Mouse (Mus musculus): ENCODE measurements at regions not wholly inside any gene's neighbourhood (a gene's known extent, or its start where the extent isn't known, plus 50 kb on each side); places are given as distances from the start of the nearest gene placed in this dataset.
"Not testable (repeated sequence)": the region's sequence is repeated elsewhere in the genome, so short reads cannot be mapped to it uniquely, and the experiment has no call there.

GRCm38 (mm10) chr1:184669173-184669572 is 63.2 kb downstream of the Hlx start:
- DNase-seq (ENCODE audit: low read depth): not testable (repeated sequence)

DNA sequence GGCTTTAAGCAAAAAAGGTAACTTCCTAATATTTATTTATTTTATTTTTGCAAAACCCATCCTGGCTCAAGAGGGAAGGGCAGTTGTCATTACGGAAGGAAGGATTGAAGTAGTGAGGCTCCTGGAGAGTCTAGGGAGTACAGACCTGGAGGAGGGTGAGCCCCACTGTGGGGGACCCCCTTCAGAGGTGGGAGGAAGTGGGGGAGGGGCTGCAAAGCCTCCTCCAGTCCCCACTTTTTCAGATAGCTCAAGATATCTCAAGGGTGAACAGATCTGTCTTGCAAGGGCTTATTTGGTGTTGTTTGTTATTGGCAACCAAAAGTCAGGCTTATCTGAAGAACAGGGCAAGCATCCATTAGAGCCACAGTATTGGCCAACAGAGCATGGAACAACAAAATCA is 64.0 kb downstream of the Hlx start:
- no peak for DNase-seq (ENCODE audit: low read depth)

DNA sequence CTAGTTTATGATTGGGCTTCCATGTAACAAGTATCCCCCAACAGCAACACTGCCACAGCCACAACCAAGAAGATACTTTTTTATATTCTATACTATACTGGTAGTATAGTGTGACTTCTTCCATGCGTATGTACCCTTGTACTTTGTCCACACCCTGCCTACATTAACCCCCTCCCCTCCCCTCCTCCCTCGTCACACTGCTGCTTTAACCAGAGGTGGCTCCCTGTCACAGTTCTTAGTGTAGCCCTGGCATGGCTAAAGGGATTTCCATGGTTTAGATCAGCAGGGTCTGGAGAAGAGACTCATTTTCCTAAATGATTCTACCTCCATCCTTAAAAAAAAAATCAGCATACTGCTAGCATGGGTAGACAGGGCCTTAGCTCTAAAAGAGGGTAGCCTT is 64.4 kb downstream of the Hlx start:
- no peak for DNase-seq (ENCODE audit: low read depth)

DNA sequence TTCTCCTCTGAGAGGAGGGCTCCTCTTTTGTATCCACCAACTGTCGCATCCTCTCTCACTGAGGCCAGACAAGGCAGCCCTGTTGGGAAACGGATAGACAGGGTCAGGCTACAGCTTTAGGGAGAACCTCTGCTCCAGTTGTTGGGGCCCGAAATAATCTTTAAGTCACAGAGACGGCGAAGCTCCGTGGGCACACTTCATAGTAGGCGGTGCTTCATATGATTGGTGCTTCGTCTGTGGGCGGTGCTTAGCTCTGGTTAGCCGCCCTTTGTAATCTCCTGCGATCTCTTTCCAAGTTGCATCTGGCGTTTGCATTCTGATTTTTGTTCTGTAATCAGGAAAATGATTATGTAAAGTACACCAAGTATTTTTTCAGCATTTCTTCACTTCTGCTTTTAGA is 67.2 kb downstream of the Hlx start:
- DNase-seq (ENCODE audit: low read depth): no peak

- no peak for DNase-seq (ENCODE audit: low read depth)
Measured at GRCm38 (mm10) chr1:184664098-184664375, 68.4 kb downstream of the Hlx start.

- no peak for DNase-seq (ENCODE audit: low read depth)
Measured at GRCm38 (mm10) chr1:184663300-184664097, 68.9 kb downstream of the Hlx start.

DNA sequence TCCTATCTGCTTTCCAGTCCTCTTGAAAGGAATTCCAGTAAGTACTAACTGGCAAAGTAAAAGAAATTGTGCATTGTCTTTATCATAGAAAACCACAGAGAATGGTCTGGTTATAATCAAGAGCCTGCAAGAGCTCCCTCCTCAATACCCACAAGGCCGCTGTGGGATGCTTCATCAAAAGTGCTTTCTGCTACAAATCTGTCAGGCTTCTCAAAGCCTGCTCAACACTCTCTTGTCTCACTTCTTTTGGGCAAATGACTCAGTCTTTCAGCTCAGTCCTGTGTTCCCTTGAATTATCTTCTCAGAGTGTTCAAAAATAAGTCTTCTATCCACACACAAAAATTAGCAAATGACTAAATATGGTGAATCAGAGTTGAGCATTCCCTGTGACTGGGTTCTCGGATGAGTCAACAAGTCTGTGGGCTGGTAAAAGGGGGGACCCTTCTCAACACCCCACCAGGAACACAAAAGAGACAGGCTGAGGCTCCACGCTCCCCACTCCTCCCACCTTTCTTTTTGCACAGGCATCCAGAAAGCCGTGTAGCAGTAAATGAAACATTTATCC is 81.8 kb downstream of the Hlx start:
- DNase-seq (ENCODE audit: low read depth): no peak

GRCm38 (mm10) chr1:184647920-184648540 is 84.4 kb downstream of the Hlx start:
- DNase-seq (ENCODE audit: low read depth): no peak

GRCm38 (mm10) chr1:184644767-184645598 is 87.4 kb downstream of the Hlx start:
- DNase-seq (ENCODE audit: low read depth): no peak

- DNase-seq (ENCODE audit: low read depth): no peak
Measured at GRCm38 (mm10) chr1:184630695-184631475, 101.5 kb downstream of the Hlx start.

GRCm38 (mm10) chr1:184629194-184629593 is 103.2 kb downstream of the Hlx start:
- no peak for DNase-seq (ENCODE audit: low read depth)

- DNase-seq (ENCODE audit: low read depth): no peak
Measured at GRCm38 (mm10) chr1:184628566-184629168, 103.8 kb downstream of the Hlx start.

- DNase-seq (ENCODE audit: low read depth): no peak
Measured at GRCm38 (mm10) chr1:184622462-184622861, 110.0 kb downstream of the Hlx start.

DNA sequence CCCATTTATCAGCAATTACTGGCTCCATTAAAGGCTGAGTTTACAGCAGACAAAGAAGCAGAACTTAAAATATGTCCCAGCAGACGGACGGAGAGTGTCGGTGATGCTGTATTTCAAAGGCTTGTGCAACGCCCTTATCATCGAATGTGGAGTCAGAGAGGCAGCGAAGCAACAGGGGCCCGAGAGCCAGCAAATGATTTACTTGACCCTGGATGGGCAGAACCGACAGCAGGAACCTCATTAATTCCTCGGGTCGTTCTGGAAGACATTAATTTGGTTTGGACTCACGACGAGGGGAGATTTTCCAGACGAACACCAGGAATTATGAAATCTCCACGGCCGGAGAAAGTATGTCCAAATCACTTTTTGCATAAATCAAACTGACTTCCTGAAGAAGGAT is 110.5 kb downstream of the Hlx start:
- no peak for DNase-seq (ENCODE audit: low read depth)

GRCm38 (mm10) chr1:184617853-184618454 is 114.5 kb downstream of the Hlx start:
- no peak for DNase-seq (ENCODE audit: low read depth)

DNA sequence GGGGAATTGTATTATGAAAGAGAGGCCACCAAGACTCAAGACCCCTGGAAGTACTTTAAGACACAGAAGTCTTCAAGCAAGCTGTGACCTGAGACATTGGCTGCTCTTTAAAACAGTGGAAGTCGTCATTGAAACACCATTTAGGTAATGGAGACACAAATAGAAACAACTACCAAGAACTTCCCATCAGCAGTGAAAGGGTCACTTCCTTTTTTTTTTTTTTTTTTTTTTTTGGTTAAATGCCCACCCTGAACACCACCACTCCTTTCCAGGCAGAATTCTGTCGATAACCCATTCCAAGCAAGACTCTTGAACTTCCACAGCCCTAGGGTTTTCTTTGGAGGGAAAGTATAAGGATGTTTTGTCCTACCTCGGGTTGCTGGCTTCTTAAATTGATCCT is 116.4 kb downstream of the Hlx start:
- DNase-seq (ENCODE audit: low read depth): no peak

DNA sequence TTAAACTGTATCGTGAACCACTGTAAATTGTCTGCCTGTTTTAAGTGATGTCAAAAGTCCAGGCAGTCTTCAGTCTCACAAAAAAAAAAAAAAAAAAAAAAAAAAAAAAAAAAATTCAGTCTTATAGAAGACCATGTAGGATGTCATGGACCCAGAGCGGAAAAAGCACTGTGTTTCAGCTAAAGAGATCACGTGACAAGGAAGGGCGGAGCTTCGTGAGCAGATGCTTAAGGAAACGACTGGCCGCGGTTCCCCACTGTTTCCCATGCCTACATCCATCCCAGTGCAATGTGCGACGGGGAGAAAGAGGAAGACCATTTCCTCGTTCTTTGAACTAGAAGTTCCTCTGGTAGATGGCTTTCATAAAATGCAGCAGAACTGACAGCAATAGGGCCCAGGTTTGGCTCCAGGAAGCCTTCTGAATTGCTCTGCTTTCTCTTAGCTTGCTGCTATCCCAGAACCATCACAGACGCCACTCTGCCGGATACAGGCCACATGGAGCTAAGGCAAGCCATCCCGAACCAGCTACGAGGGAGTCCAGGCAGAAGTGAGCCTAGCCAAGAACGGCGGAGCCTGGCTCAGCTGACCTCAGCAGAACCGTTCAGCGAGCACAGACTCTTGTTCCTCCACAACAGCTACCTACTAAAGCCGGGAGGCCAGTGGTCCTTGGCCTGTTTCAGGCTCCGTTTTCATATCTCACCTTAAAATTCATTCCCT is 117.6 kb downstream of the Hlx start:
- no peak for DNase-seq (ENCODE audit: low read depth)

GRCm38 (mm10) chr1:184612880-184613279 is 119.5 kb downstream of the Hlx start:
- DNase-seq (ENCODE audit: low read depth): no peak

- DNase-seq (ENCODE audit: low read depth): no peak
Measured at GRCm38 (mm10) chr1:184608938-184609337, 123.5 kb downstream of the Hlx start.

DNA sequence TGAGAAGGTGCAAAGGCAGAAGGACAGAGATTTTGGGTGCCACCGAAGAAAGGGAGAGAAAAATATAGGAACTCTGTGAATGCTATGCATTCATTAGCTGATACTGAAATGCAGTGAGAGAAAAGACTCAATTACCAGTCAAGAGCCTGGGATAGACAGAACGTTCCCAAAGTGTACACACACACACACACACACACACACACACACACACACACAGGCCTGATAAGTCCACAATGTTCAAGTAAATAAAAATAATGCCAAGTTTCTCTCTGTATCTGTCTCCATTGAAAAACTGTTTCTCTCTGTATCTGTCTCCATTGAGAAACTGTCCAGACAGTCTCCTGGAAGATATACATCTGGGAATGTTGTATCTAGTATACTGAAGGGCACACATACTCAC is 124.1 kb downstream of the Hlx start:
- DNase-seq (ENCODE audit: low read depth): no peak

Data from naive thymus-derived CD4-positive, alpha-beta T cell, adult 2 months (primary cell).